Mouse (Mus musculus): ENCODE measurements around the gene Rgn.

GRCm38 (mm10) chrX:20552199-20552598, 2.6 kb downstream of the Rgn start:
- TF ChIP-seq CTCF (IDR thresholded peaks at IDR 0.05; ENCODE audit: borderline replicate concordance, insufficient read depth, low read length) (no peak), POLR2A (IDR thresholded peaks at IDR 0.05; ENCODE audit: low read depth, low read length) (no peak)
